Mouse (Mus musculus) G1E (cell line): ENCODE measurements around the gene Dip2b. TPM values are rescaled to one million over a fixed set of nuclear protein-coding genes. Genes with fewer than 3 reads are reported as not detected.

Source experiments
- ATAC-seq: 2 replicates; pipeline ENCODE4 v1.8.0; 2016; ENCODE audit warnings: mild to moderate bottlenecking; ENCODE audit not compliant: insufficient number of reproducible peaks, poor library complexity, low FRiP score, severe bottlenecking; ENCODE audit errors: extremely low read depth
- DNase-seq: peaks from one replicate; pipeline ENCODE4 v3.0.0; 2012; ENCODE audit warnings: low spot score
- H3K27me3 ChIP-seq: 2 replicates; pipeline ENCODE4 v1.6.1; 2012; ENCODE audit warnings: mild to moderate bottlenecking, low read length, inconsistent platforms; ENCODE audit not compliant: insufficient read depth
- H3K36me3 ChIP-seq: replicated peaks from 2 replicates; pipeline ENCODE3; 2012; ENCODE audit warnings: mild to moderate bottlenecking, inconsistent platforms
- H3K4me1 ChIP-seq: 2 replicates; pipeline ENCODE4 v1.6.1; 2012; ENCODE audit warnings: low read depth, low read length, inconsistent platforms, mixed read lengths; ENCODE audit not compliant: insufficient read depth
- H3K4me3 ChIP-seq: 2 replicates; pipeline ENCODE4 v1.5.1; 2012; ENCODE audit warnings: low read depth, mild to moderate bottlenecking, inconsistent platforms, low read length, moderate library complexity, mixed read lengths
- H3K9me3 ChIP-seq: replicated peaks from 2 replicates; pipeline ENCODE4 v1.6.1; 2012; ENCODE audit warnings: inconsistent platforms
- CTCF ChIP-seq: IDR thresholded peaks from 2 replicates; pipeline ENCODE4 v1.5.1; 2012; ENCODE audit warnings: low read depth, low read length, inconsistent platforms, mixed read lengths
- GATA1 ChIP-seq: IDR thresholded peaks from 2 replicates; pipeline ENCODE4 v1.6.1; 2012; ENCODE audit warnings: borderline replicate concordance, low read length, inconsistent platforms, mixed read lengths
- GATA2 ChIP-seq: IDR thresholded peaks from 2 replicates; pipeline ENCODE4 v1.6.1; 2012; ENCODE audit warnings: low read depth, low read length, inconsistent platforms, borderline replicate concordance
- POLR2AphosphoS5 ChIP-seq: IDR thresholded peaks from 2 replicates; pipeline ENCODE4 v1.6.1; 2012; ENCODE audit warnings: low read depth, low read length, inconsistent platforms; ENCODE audit not compliant: insufficient replicate concordance
- TAL1 ChIP-seq: conservative IDR thresholded peaks from 2 replicates; pipeline ENCODE4 v1.6.1; 2012; ENCODE audit warnings: low read depth, low read length, inconsistent platforms, mixed read lengths
- polyA plus RNA-seq: library from polyadenylated mRNA; stranded (reverse); fragments of >175 nt; gene quantifications from 2 replicates; pipeline ENCODE4 v1.2.3, GENCODE M21; 2012
- total RNA-seq, 2 experiments: library from RNA; stranded (forward) in 1 of 2; stranded (reverse) in 1 of 2; fragments of 200-1000 nt in 1 of 2; fragments of >200 nt in 1 of 2; fragmentation: Nextera tagmentation in 1 of 2; gene quantifications; 2 replicates each; pipeline ENCODE4 v1.2.3; 2014 to 2017

Gene Dip2b
- total and polyA plus RNA-seq, 3 experiments, result 4.4 to 36.8 (median 21.8) TPM

- no peaks in the 10 kb centered on the region for H3K27me3 ChIP-seq
- no peaks in the 10 kb centered on the region for H3K9me3 ChIP-seq
- H3K4me3 ChIP-seq, result no peak overlapping the region
- no peak for TF ChIP-seq GATA1
- no peak for TF ChIP-seq TAL1
- TF ChIP-seq GATA2, result no peak
- TF ChIP-seq CTCF, result no peak
- TF ChIP-seq POLR2AphosphoS5, result no peak
- H3K4me1 ChIP-seq, result peaks cover 8% of the 10 kb centered on the region
- ATAC-seq (no peak), DNase-seq (no peak)
- peaks cover 40% of the 10 kb centered on the region for H3K36me3 ChIP-seq
These were observed 20.4 kb downstream of the Dip2b start for GRCm38 (mm10) chr15:100058912-100059311.

- Histone ChIP-seq H3K27me3 (no peaks in the 10 kb centered on the region), H3K9me3 (no peaks in the 10 kb centered on the region), H3K4me3 (no peak overlapping the region), H3K4me1 (peaks cover 8% of the 10 kb centered on the region), H3K36me3 (peaks cover 44% of the 10 kb centered on the region)
- TF ChIP-seq GATA1 (no peak), POLR2AphosphoS5 (no peak), CTCF (no peak), GATA2 (no peak), TAL1 (no peak)
- no peak for DNase-seq
- no peak for ATAC-seq
These were observed 21.3 kb downstream of the Dip2b start for GRCm38 (mm10) chr15:100059626-100060311.

- DNase-seq, result no peak
- TF ChIP-seq GATA1, result no peak
- TF ChIP-seq CTCF, result no peak
- no peak for TF ChIP-seq TAL1
- TF ChIP-seq POLR2AphosphoS5, result no peak
- TF ChIP-seq GATA2, result no peak
- H3K27me3 ChIP-seq, result no peaks in the 10 kb centered on the region
- H3K36me3 ChIP-seq, result peaks cover 46% of the 10 kb centered on the region
- H3K9me3 ChIP-seq, result no peaks in the 10 kb centered on the region
- no peak for ATAC-seq
- no peak overlapping the region for H3K4me3 ChIP-seq
- H3K4me1 ChIP-seq, result peaks cover 8% of the 10 kb centered on the region
These were observed 22.2 kb downstream of the Dip2b start for GRCm38 (mm10) chr15:100060513-100061140.

- Histone ChIP-seq H3K36me3 (peaks cover 44% of the 10 kb centered on the region), H3K4me1 (peaks cover 8% of the 10 kb centered on the region), H3K4me3 (no peak overlapping the region), H3K9me3 (no peaks in the 10 kb centered on the region), H3K27me3 (no peaks in the 10 kb centered on the region)
- DNase-seq (no peak), ATAC-seq (no peak)
- TF ChIP-seq TAL1 (no peak), GATA1 (no peak), GATA2 (no peak), POLR2AphosphoS5 (no peak), CTCF (no peak)
These were observed 22.9 kb downstream of the Dip2b start for GRCm38 (mm10) chr15:100061377-100061776.

GRCm38 (mm10) chr15:100063229-100063773 lies 24.8 kb downstream of the Dip2b start:
- no peak for ATAC-seq

GRCm38 (mm10) chr15:100066702-100067101 lies 28.2 kb downstream of the Dip2b start:
- TF ChIP-seq CTCF (no peak), GATA2 (no peak), TAL1 (no peak), GATA1 (no peak), POLR2AphosphoS5 (no peak)
- no peak for DNase-seq
- Histone ChIP-seq H3K9me3 (no peaks in the 10 kb centered on the region), H3K4me1 (no peaks in the 10 kb centered on the region; the same call in 1 of the 2 replicates), H3K4me3 (no peak overlapping the region), H3K27me3 (no peaks in the 10 kb centered on the region), H3K36me3 (peaks cover 29% of the 10 kb centered on the region)
- ATAC-seq, result no peak

More at GRCm38 (mm10) chr15:100063229-100063773, 24.8 kb downstream of the Dip2b start:
- Histone ChIP-seq H3K9me3 (no peaks in the 10 kb centered on the region), H3K4me1 (peaks cover 6% of the 10 kb centered on the region), H3K4me3 (no peak overlapping the region), H3K36me3 (peaks cover 40% of the 10 kb centered on the region), H3K27me3 (no peaks in the 10 kb centered on the region)
- no peak for DNase-seq
- TF ChIP-seq GATA2 (no peak), POLR2AphosphoS5 (no peak), TAL1 (no peak), CTCF (no peak), GATA1 (no peak)

- ATAC-seq, result no peak
- TF ChIP-seq GATA1 (no peak), CTCF (no peak)
These were observed 30.6 kb downstream of the Dip2b start for GRCm38 (mm10) chr15:100069101-100069500.

More at GRCm38 (mm10) chr15:100069101-100069500, 30.6 kb downstream of the Dip2b start:
- H3K27me3 ChIP-seq, result no peaks in the 10 kb centered on the region
- no peak overlapping the region for H3K4me3 ChIP-seq
- H3K9me3 ChIP-seq, result no peaks in the 10 kb centered on the region
- H3K36me3 ChIP-seq, result peaks cover 30% of the 10 kb centered on the region
- no peak for DNase-seq
- peaks cover 7% of the 10 kb centered on the region for H3K4me1 ChIP-seq
